Mouse (Mus musculus) brain, embryonic 14.5 days (tissue): ENCODE data around the gene Trem1.

Experiments used
- CTCF ChIP-seq: fragments of 200-500 bp; IDR thresholded peaks from 2 replicates; pipeline ENCODE4 v1.5.1; 2012; ENCODE audit warnings: inconsistent platforms, mild to moderate bottlenecking, moderate library complexity, borderline replicate concordance; ENCODE audit not compliant: insufficient read depth, insufficient read length; ENCODE audit errors: extremely low read depth
- POLR2A ChIP-seq: fragments of 200-500 bp; IDR thresholded peaks from 2 replicates; pipeline ENCODE4 v1.6.1; 2012; ENCODE audit warnings: mild to moderate bottlenecking, inconsistent platforms, borderline replicate concordance; ENCODE audit not compliant: poor library complexity, insufficient read depth, insufficient read length, severe bottlenecking; ENCODE audit errors: extremely low read depth

DNA sequence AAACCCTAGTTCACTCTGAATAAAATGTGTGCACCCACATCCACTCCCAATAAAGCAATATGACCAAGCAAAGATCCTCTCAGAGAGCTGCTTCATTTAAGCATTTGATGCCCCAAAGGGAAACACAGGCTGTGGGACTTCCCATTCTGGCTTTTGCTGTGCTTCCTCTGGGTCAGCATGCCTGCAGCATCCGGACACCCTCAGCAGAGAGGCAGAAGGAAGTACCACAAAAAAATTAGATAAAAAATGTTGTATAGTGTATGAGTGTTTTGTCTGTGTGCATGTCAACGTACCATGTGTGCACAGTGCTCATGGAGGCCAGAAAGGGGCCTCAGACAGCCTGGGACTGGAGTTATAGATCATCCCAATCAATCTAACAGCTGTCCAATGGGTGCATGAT is 29.3 kb downstream of the Trem1 start:
- TF ChIP-seq CTCF (no peak), POLR2A (no peak)
